Mouse (Mus musculus) erythroblast, embryonic 14.5 days (primary cell): ENCODE data around the gene Anapc13. TPM values are rescaled to one million over a fixed set of nuclear protein-coding genes. Genes with fewer than 3 reads are reported as not detected.
A peak's percentile ranks its signal among the peaks of the same experiment; 100 is the strongest.

ENCODE experiments used
- H3K27me3 ChIP-seq: 2 replicates; pipeline ENCODE4 v1.6.1; 2012; ENCODE audit warnings: inconsistent platforms; ENCODE audit not compliant: control insufficient read depth
- H3K36me3 ChIP-seq: 2 replicates; pipeline ENCODE4 v1.6.1; 2012; ENCODE audit warnings: mild to moderate bottlenecking, inconsistent platforms; ENCODE audit not compliant: control insufficient read depth
- H3K4me1 ChIP-seq: 2 replicates; pipeline ENCODE4 v1.6.1; 2012; ENCODE audit warnings: inconsistent platforms; ENCODE audit not compliant: control insufficient read depth
- H3K4me3 ChIP-seq: replicated peaks from 2 replicates; pipeline ENCODE3; 2012; ENCODE audit warnings: moderate library complexity, mild to moderate bottlenecking, inconsistent platforms
- H3K9me3 ChIP-seq: 2 replicates; pipeline ENCODE4 v1.6.1; 2012; ENCODE audit warnings: low read length, inconsistent platforms, mixed read lengths; ENCODE audit not compliant: control insufficient read depth
- GATA1 ChIP-seq: IDR thresholded peaks from 2 replicates; pipeline ENCODE4 v1.6.1; 2012; ENCODE audit warnings: low read length, inconsistent platforms, mixed read lengths
- TAL1 ChIP-seq: IDR thresholded peaks from 3 replicates; pipeline ENCODE4 v1.6.1; 2012; ENCODE audit warnings: low read length, inconsistent platforms, mixed read lengths
- polyA plus RNA-seq: library from polyadenylated mRNA; stranded (reverse); fragments of >175 nt; gene quantifications from 2 replicates; pipeline ENCODE4 v1.2.3, GENCODE M21; 2012

Anapc13 gene
- 5.9 and 9.6 TPM in 2 replicates for polyA plus RNA-seq

GRCm38 (mm10) chr9:102625983-102626838 lies at the start of gene Anapc13, which contains the start of gene Cep63:
Anapc13 (plus strand) TSS chr9:102626296.
Cep63 (minus strand) TSS chr9:102626534.
- no peaks in the 10 kb centered on the region for H3K27me3 ChIP-seq
- H3K4me1 ChIP-seq, result peaks cover 45% of the 10 kb centered on the region
- no peaks in the 10 kb centered on the region for H3K9me3 ChIP-seq
- H3K36me3 ChIP-seq, result peaks cover 10% of the 10 kb centered on the region
- TF ChIP-seq GATA1 (no peak), TAL1 (no peak)
- peak within 1 kb of the TSS; percentile 77 for H3K4me3 ChIP-seq

GRCm38 (mm10) chr9:102577480-102577879 lies 48.6 kb upstream of the Anapc13 start:
- TF ChIP-seq GATA1 (no peak), TAL1 (no peak)
- no peaks in the 10 kb centered on the region for H3K4me1 ChIP-seq
- H3K27me3 ChIP-seq, result no peaks in the 10 kb centered on the region
- no peak overlapping the region for H3K4me3 ChIP-seq
- H3K9me3 ChIP-seq, result no peaks in the 10 kb centered on the region; the same call in 1 of the 2 replicates
- H3K36me3 ChIP-seq, result no peaks in the 10 kb centered on the region

DNA sequence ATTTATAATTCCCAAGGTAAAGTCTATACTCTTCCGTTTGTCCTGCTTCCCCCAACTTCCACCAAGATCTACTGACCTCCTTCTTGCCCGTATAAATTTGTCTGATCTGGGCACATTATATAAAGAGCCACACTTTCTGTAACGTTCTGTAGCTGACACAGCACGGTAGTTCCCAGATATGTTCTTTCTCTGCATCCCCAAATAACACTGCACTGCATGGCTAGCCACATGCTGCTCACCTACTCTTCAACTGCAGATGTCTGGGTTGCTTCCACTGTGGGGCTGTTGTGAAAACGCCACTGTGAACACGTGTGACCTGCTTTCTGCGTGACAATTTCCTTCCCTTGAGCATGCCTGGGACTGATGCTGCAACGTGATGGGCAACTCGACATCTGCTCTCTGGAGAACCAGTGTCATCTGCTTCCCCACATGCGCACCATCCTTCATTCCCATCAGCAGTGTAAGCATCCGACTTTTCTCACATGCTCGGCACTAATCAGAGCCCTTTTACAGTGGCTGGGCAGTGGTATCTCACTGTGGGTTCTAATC lies 44.1 kb upstream of the Anapc13 start:
- Histone ChIP-seq H3K27me3 (no peaks in the 10 kb centered on the region), H3K9me3 (no peaks in the 10 kb centered on the region; the same call in 1 of the 2 replicates), H3K4me3 (no peak overlapping the region), H3K36me3 (peaks cover 24% of the 10 kb centered on the region), H3K4me1 (no peaks in the 10 kb centered on the region)
- TF ChIP-seq TAL1 (no peak), GATA1 (no peak)

- TF ChIP-seq TAL1 (no peak), GATA1 (no peak)
- Histone ChIP-seq H3K27me3 (no peaks in the 10 kb centered on the region), H3K36me3 (peaks cover 40% of the 10 kb centered on the region), H3K4me3 (no peak overlapping the region), H3K9me3 (no peaks in the 10 kb centered on the region), H3K4me1 (no peaks in the 10 kb centered on the region)
Observed at GRCm38 (mm10) chr9:102587347-102587746, 38.7 kb upstream of the Anapc13 start.

DNA sequence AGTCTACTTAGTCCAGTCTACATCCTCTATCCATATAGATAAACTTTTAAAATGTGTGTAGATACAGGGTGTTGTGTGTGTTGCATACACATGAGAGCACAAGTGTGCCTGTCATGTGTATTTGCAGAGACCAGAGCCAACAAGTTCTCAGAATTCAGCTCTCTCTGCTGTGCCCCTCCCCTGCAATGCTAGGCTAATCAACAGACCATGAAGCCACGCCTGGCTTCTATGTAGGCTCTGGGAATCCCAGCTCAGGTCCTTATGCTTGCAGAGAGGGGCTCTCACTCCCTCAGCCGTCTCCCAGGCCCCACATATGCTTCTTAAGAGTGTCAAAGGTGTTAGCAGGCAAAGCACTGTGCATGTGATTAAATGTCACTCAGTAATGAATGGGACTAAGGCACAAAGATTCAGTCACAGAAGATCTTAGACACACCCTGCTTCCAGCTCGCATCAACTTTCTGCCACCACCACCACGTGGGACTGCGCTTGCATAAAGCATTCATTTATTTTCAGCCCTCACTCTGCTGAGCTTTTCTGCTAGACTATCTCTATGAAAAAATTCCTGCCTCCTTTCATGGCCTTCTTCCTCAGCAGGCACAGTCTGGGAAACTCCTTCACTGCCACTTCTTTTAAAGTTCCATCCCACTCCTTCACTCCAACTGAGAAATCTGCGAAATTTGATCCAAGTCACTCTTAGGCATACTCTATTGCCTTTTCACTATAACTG lies 31.3 kb upstream of the Anapc13 start:
- TF ChIP-seq GATA1 (no peak), TAL1 (no peak)
- no peaks in the 10 kb centered on the region for H3K9me3 ChIP-seq
- H3K36me3 ChIP-seq, result peaks cover 44% of the 10 kb centered on the region
- H3K27me3 ChIP-seq, result no peaks in the 10 kb centered on the region
- no peaks in the 10 kb centered on the region for H3K4me1 ChIP-seq
- H3K4me3 ChIP-seq, result no peak overlapping the region

GRCm38 (mm10) chr9:102595662-102596436 lies 30.2 kb upstream of the Anapc13 start:
- Histone ChIP-seq H3K4me1 (no peaks in the 10 kb centered on the region), H3K4me3 (no peak overlapping the region), H3K36me3 (peaks cover 46% of the 10 kb centered on the region), H3K27me3 (no peaks in the 10 kb centered on the region), H3K9me3 (no peaks in the 10 kb centered on the region)
- TF ChIP-seq TAL1 (no peak), GATA1 (no peak)

- Histone ChIP-seq H3K4me1 (no peaks in the 10 kb centered on the region), H3K27me3 (no peaks in the 10 kb centered on the region), H3K4me3 (no peak overlapping the region), H3K9me3 (no peaks in the 10 kb centered on the region), H3K36me3 (peaks cover 36% of the 10 kb centered on the region)
- TF ChIP-seq TAL1, result no peak
- TF ChIP-seq GATA1, result no peak
Observed at GRCm38 (mm10) chr9:102601187-102601586, 24.9 kb upstream of the Anapc13 start.

DNA sequence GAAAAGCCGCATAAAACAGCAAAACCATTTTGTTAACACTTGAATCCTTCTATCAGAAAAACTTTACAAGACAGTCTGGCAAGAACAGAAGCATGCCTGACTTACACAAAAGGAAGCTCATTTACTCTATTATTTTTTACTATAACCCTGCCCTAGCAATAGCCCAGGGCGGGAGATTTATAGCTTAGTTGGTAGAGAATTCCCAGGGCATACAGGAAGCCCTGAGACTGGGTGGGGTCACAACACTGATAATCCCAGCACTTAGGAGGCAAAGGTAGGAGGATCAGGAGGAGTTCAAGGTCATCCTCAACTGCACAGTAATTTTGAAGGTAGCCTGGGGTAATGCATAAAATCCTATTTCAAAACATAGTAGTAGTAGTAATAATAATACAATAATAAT lies 24.4 kb upstream of the Anapc13 start:
- no peak overlapping the region for H3K4me3 ChIP-seq
- H3K27me3 ChIP-seq, result no peaks in the 10 kb centered on the region
- no peak for TF ChIP-seq GATA1
- no peak for TF ChIP-seq TAL1
- H3K36me3 ChIP-seq, result peaks cover 32% of the 10 kb centered on the region
- H3K9me3 ChIP-seq, result no peaks in the 10 kb centered on the region
- H3K4me1 ChIP-seq, result no peaks in the 10 kb centered on the region
